In the genomic region with DNA sequence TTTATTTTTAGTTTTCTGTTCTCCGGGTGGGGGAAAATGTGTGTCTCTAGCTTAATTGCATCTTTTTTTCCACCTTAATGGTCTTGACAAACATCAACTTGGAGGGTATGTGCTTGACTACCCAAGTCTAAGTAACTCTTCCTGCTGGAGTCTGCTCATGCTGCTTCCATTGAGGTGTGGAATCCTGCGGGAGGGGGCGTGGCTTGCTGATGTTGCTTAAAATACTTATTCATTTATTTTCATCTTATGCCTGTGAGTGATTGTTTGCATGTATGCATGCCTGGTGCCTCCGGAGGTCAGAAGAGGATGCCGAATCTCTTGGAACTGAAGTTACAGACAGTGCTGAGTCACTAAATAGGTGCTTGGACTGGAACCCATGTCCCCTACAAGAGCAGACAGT, we compare ENCODE assay signal across 17 mouse cellular contexts. TPM values are rescaled to one million over a fixed set of nuclear protein-coding genes. Genes with fewer than 3 reads are reported as not detected.
A peak's percentile ranks its signal among the peaks of the same experiment; 100 is the strongest.
DNase-seq lines count a peak whose midpoint lies in the region; ATAC-seq and TF ChIP-seq lines count a peak whose summit lies in the region.
"Had no signal": no experiment of that assay in that cellular context is flagged by ENCODE, and none has a peak within 500 bp of the region (broad histone marks: within the 10 kb centered on the region; RNA-seq: fewer than 3 reads in every experiment).

No protein-coding gene starts in this region.

- TF ChIP-seq CTCF in liver, postnatal 0 days (IDR thresholded peaks at IDR 0.05; ENCODE audit: low read depth), result no peak

- H3K9me3 ChIP-seq in heart, embryonic 14.5 days (ENCODE audit: control insufficient read depth, low read length), result no peaks in the 10 kb centered on the region
- no peaks in the 10 kb centered on the region for H3K9me3 ChIP-seq in liver, embryonic 11.5 days (ENCODE audit: control insufficient read depth, low read length)
- H3K9me3 ChIP-seq in liver, postnatal 0 days (ENCODE audit: low read length), result no peaks in the 10 kb centered on the region; the same call in 1 of the 2 replicates
- H3K9me3 ChIP-seq: forebrain, embryonic 10.5 days; hindbrain, embryonic 15.5 days had no signal

- peaks cover 7 to 13% of the 10 kb centered on the region in 2 experiments for H3K4me1 ChIP-seq in heart, embryonic 14.5 days (ENCODE audit: control insufficient read depth in 2 of 2, insufficient read depth in 2 of 2, low read length in 2 of 2)
- H3K4me1 ChIP-seq in liver, embryonic 11.5 days (replicated peaks; ENCODE audit: control insufficient read depth, insufficient read depth, low read length), result no peaks in the 10 kb centered on the region; the same call in 1 of the 2 replicates
- no peaks in the 10 kb centered on the region for H3K4me1 ChIP-seq in liver, postnatal 0 days (ENCODE audit: insufficient read depth)
- H3K4me1 ChIP-seq: megakaryocyte, embryonic 14.5 days had no signal

- peak overlapping the region; percentile 35 to 46; a peak in 2 of 4 replicates for H3K27ac ChIP-seq in heart, embryonic 14.5 days (replicated peaks in 1 of 2; ENCODE audit: control insufficient read depth in 1 of 2, insufficient read depth in 1 of 2, low read depth in 2 of 2, low read length in 2 of 2)
- H3K27ac ChIP-seq in liver, embryonic 11.5 days (ENCODE audit: low read depth, low read length), result no peak overlapping the region
- no peak overlapping the region for H3K27ac ChIP-seq in liver, postnatal 0 days (ENCODE audit: low read depth)
- H3K27ac ChIP-seq: gastrocnemius, adult 2 months; hindbrain, embryonic 15.5 days; left cerebral cortex, adult 2 months had no signal

- no peaks in the 10 kb centered on the region for H3K36me3 ChIP-seq in heart, embryonic 14.5 days (ENCODE audit: control insufficient read depth, insufficient read depth, low read length)
- no peaks in the 10 kb centered on the region for H3K36me3 ChIP-seq in liver, embryonic 11.5 days (ENCODE audit: control insufficient read depth, insufficient read depth, low read length)
- H3K36me3 ChIP-seq in liver, postnatal 0 days (replicated peaks; ENCODE audit: insufficient read depth, low read length), result no peaks in the 10 kb centered on the region
- H3K36me3 ChIP-seq: forebrain, embryonic 10.5 days; hindbrain, embryonic 15.5 days had no signal

- H3K4me2 ChIP-seq in heart, embryonic 14.5 days (ENCODE audit: low read length), result peak overlapping the region; percentile 53
- peak overlapping the region; percentile 13; the same call in 1 of the 2 replicates for H3K4me2 ChIP-seq in liver, embryonic 11.5 days
- no peak overlapping the region for H3K4me2 ChIP-seq in liver, postnatal 0 days (ENCODE audit: low read depth, low read length)
- H3K4me2 ChIP-seq: hindbrain, embryonic 15.5 days had no signal

- DNase-seq in heart, adult 18-20 months, result no peak
- DNase-seq in liver, embryonic 11.5 days (ENCODE audit: low spot score), result no peak
- no peak for DNase-seq in liver, postnatal 0 days
- DNase-seq in 3T3-L1 (ENCODE audit: low read depth, low spot score) (peak; percentile 18), NIH3T3 (ENCODE audit: low read depth) (peak; percentile 28)
- no peak for DNase-seq in urinary bladder, adult 2 months (ENCODE audit: low spot score)
- DNase-seq: cerebellum, adult 8-10 months; gastrocnemius, adult 2 months; kidney, adult 18-20 months; spleen, adult 18-20 months; thymus, postnatal 36 days had no signal

- H3K4me3 ChIP-seq in heart, embryonic 14.5 days (ENCODE audit: control insufficient read depth in 1 of 2, insufficient read depth in 1 of 2, low read depth in 1 of 2, low read length in 2 of 2), result 0 out of 4 replicates have a peak overlapping the region, but pooled peaks of 1 of the 2 experiments have one; percentile 13
- H3K4me3 ChIP-seq in liver, embryonic 11.5 days (ENCODE audit: low read depth, low read length), result no peak overlapping the region
- no peak overlapping the region for H3K4me3 ChIP-seq in liver, postnatal 0 days (ENCODE audit: low read depth, low read length)
- H3K4me3 ChIP-seq: forebrain, embryonic 10.5 days; gastrocnemius, adult 2 months; hindbrain, embryonic 15.5 days; left cerebral cortex, adult 2 months; megakaryocyte, embryonic 14.5 days had no signal

- TF ChIP-seq EP300 in liver, postnatal 0 days (IDR thresholded peaks at IDR 0.05; ENCODE audit: low read depth), result no peak

- no peak for ATAC-seq in heart, embryonic 14.5 days (ENCODE audit: insufficient number of reproducible peaks, insufficient read depth, low FRiP score, low read depth)
- ATAC-seq in liver, embryonic 11.5 days (replicated peaks; ENCODE audit: low FRiP score), result no peak
- no peak for ATAC-seq in liver, postnatal 0 days
- no peak for ATAC-seq in erythroblast, adult 5-6 weeks (replicated peaks; ENCODE audit: low FRiP score, poor library complexity, severe bottlenecking)

- peak overlapping the region; percentile 18; the same call in 1 of the 2 replicates for H3K9ac ChIP-seq in heart, embryonic 14.5 days (ENCODE audit: low read length)
- no peak overlapping the region for H3K9ac ChIP-seq in liver, embryonic 11.5 days (ENCODE audit: low read depth, low read length)
- H3K9ac ChIP-seq in liver, postnatal 0 days (replicated peaks), result no peak overlapping the region
- H3K9ac ChIP-seq: hindbrain, embryonic 15.5 days had no signal

- no peaks in the 10 kb centered on the region for H3K27me3 ChIP-seq in heart, embryonic 14.5 days (ENCODE audit: control insufficient read depth, insufficient read depth, low read length)
- H3K27me3 ChIP-seq in liver, embryonic 11.5 days (replicated peaks; ENCODE audit: control insufficient read depth, insufficient read depth, low read length), result no peaks in the 10 kb centered on the region
- no peaks in the 10 kb centered on the region for H3K27me3 ChIP-seq in liver, postnatal 0 days (ENCODE audit: insufficient read depth, low read length)
- H3K27me3 ChIP-seq: hindbrain, embryonic 15.5 days; megakaryocyte, embryonic 14.5 days had no signal

- 27% methylated on average over 5 of the region's 5 CpGs for WGBS in heart, embryonic 14.5 days
- 71% methylated on average over 5 of the region's 5 CpGs for WGBS in liver, embryonic 11.5 days
- 63% methylated on average over 5 of the region's 5 CpGs for WGBS in liver, postnatal 0 days (ENCODE audit: insufficient replicate concordance)

RNA-seq across cellular contexts. Expression of a gene that starts 22.6 kb away (rescaled TPM):
- polyA plus RNA-seq in heart, embryonic 14.5 days (2014; fragmentation: Nextera tagmentation; extraction: Ambion mirVana), result 80.2 and 81.3 TPM in 2 replicates
- total RNA-seq in heart, adult 18-20 months (2021), result 100 to 1,000 TPM; 103 to 108 TPM
- polyA plus RNA-seq in liver, embryonic 11.5 days (2014; fragmentation: Nextera tagmentation; extraction: Ambion mirVana), result 40.1 and 43.1 TPM in 2 replicates
- 37.0 and 39.4 TPM in 2 replicates for polyA plus RNA-seq in liver, postnatal 0 days (2015; fragmentation: Nextera tagmentation; extraction: Ambion mirVana)
- 12.9 and 14.6 TPM in 2 replicates for total RNA-seq in erythroblast, adult 5-6 weeks (2015; ENCODE audit: low replicate concordance)
- 13.9 and 21.5 TPM in 2 replicates for total RNA-seq in erythroblast, adult 5-6 weeks (2017; ENCODE audit: low replicate concordance)
- polyA plus RNA-seq in urinary bladder, adult 2 months (2012; rRNA removed), result 50.8 and 66.5 TPM in 2 replicates

Comparison
In these comparisons a context has a peak if more than half of its experiments do, and no peak if none do; other contexts are left out.
1. H3K27ac ChIP-seq: peak in heart, embryonic 14.5 days (2 of 2); none in liver, embryonic 11.5 days (single experiment) and liver, postnatal 0 days (single experiment).
2. DNase-seq: peak in 3T3-L1 (single experiment) and NIH3T3 (single experiment); none in heart, adult 18-20 months (0 of 2), liver, embryonic 11.5 days (single experiment), liver, postnatal 0 days (single experiment) and urinary bladder, adult 2 months (single experiment).